Mouse (Mus musculus) macrophage (primary cell): ENCODE results near the gene Naa38. TPM values are rescaled to one million over a fixed set of nuclear protein-coding genes. Genes with fewer than 3 reads are reported as not detected.

Experiments
- H3K27ac ChIP-seq: fragments of 350-480 bp; formaldehyde crosslinking; 2 replicates; pipeline ENCODE4 v1.9.0; 2021
- H3K36me3 ChIP-seq: fragments of 350-480 bp; formaldehyde crosslinking; 2 replicates; pipeline ENCODE4 v1.9.0; 2021; ENCODE audit errors: inconsistent target
- H3K4me3 ChIP-seq: fragments of 350-480 bp; formaldehyde crosslinking; 2 replicates; pipeline ENCODE4 v1.9.0; 2021; ENCODE audit errors: inconsistent target
- H3K79me2 ChIP-seq: fragments of 350-480 bp; formaldehyde crosslinking; 2 replicates; pipeline ENCODE4 v1.9.0; 2021; ENCODE audit errors: inconsistent target
- WGBS: methylation state at CpG from one replicate; pipeline ENCODE4 v1.1.7; 2026; ENCODE audit warnings: inconsistent platforms; ENCODE audit not compliant: missing documents; 5-methylcytosine and 5-hydroxymethylcytosine counted together
- polyA plus RNA-seq: library from polyadenylated mRNA; stranded (reverse); fragments of 250-400 nt; gene quantifications from 3 replicates; pipeline ENCODE4 v1.2.4, GENCODE M21; 2018; ENCODE audit warnings: inconsistent platforms

Naa38 gene
- polyA plus RNA-seq, 1 experiment from 2014 or later, result 60.0 TPM

DNA sequence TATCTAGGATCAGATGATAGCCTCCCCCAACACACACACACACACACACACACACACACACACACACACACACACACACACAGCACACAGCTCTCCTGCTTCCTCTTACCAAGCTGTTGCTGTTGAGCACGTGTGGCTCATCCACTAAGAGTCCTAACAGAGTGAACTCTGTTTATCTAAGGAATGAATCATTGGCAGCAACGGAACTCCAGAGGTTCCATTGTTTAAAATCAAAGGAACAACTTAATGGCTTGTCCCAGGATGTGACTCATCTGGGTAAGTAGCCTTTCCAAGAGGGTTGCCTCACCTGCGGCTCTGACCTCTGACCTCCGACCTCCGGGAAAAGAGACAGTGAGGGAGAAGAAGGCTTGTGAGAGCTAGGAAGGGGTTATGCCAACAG is 48.0 kb downstream of the Naa38 start:
- Histone ChIP-seq H3K4me3 (no peak overlapping the region), H3K36me3 (no peaks in the 10 kb centered on the region), H3K27ac (no peak overlapping the region), H3K79me2 (no peaks in the 10 kb centered on the region)
- 53% methylated on average over 5 of the region's 5 CpGs for WGBS

Other genes with a start within 250 kb of the Naa38 start
- not detected in 3 replicates for gene Alox12b, start 238.5 kb upstream of the Naa38 start, polyA plus RNA-seq
- not detected in 3 replicates for gene Alox8, start 197.6 kb upstream of the Naa38 start, polyA plus RNA-seq
- gene Gucy2e, start 158.5 kb upstream of the Naa38 start, polyA plus RNA-seq, result not detected in 3 replicates
- 3.6 to 6.7 TPM (median 5.4 TPM) in 3 replicates for gene Cntrob, start 71.7 kb upstream of the Naa38 start, polyA plus RNA-seq
- 103 to 111 TPM (median 110 TPM) in 3 replicates for gene Trappc1, start 71.5 kb upstream of the Naa38 start, polyA plus RNA-seq
- gene Kcnab3, start 69.2 kb upstream of the Naa38 start, polyA plus RNA-seq, result 0.11 to 0.33 TPM (median 0.23 TPM) in 3 replicates
- gene Rnf227, start 55.0 kb upstream of the Naa38 start, polyA plus RNA-seq, result 3.3 to 4.4 TPM (median 3.6 TPM) in 3 replicates
- 43.6 to 105 TPM (median 82.3 TPM) in 3 replicates for gene Chd3, start 26.1 kb upstream of the Naa38 start, polyA plus RNA-seq
- gene Cyb5d1, start 144 bp downstream of the Naa38 start, polyA plus RNA-seq, result 25.0 to 35.1 TPM (median 31.3 TPM) in 3 replicates
- 0.09 TPM in 1 of 3 replicates, not detected in the others for gene Tmem88, start 2.7 kb downstream of the Naa38 start, polyA plus RNA-seq
- 4.5 to 15.0 TPM (median 11.0 TPM) in 3 replicates for gene Kdm6b, start 18.2 kb downstream of the Naa38 start, polyA plus RNA-seq
- gene Dnah2, start 153.6 kb downstream of the Naa38 start, polyA plus RNA-seq, result 0.32 to 3.0 TPM (median 1.5 TPM) in 3 replicates
- 0.06 TPM in 1 of 3 replicates, not detected in the others for gene Efnb3, start 164.7 kb downstream of the Naa38 start, polyA plus RNA-seq
- gene Wrap53, start 184.8 kb downstream of the Naa38 start, polyA plus RNA-seq, result 4.4 to 5.0 TPM (median 5.0 TPM) in 3 replicates
- 32.6 to 59.9 TPM (median 52.5 TPM) in 3 replicates for gene Trp53, start 184.9 kb downstream of the Naa38 start, polyA plus RNA-seq
- gene Atp1b2, start 210.5 kb downstream of the Naa38 start, polyA plus RNA-seq, result not detected in 3 replicates
- not detected in 3 replicates for gene Shbg, start 222.4 kb downstream of the Naa38 start, polyA plus RNA-seq
- 1.6 to 2.2 TPM (median 1.6 TPM) in 3 replicates for gene Sat2, start 226.5 kb downstream of the Naa38 start, polyA plus RNA-seq
- gene Fxr2, start 237.5 kb downstream of the Naa38 start, polyA plus RNA-seq, result 36.0 to 36.7 TPM (median 36.3 TPM) in 3 replicates